Mouse (Mus musculus): ENCODE data around the gene A3galt2.

Gene A3galt2

GRCm38 (mm10) chr4:128753571-128753970 is 1.6 kb upstream of the A3galt2 start:
- no peak for DNase-seq (ENCODE audit: low spot score in 2 of 2)

- no peak for DNase-seq (ENCODE audit: low spot score in 2 of 2)
Observed at GRCm38 (mm10) chr4:128755900-128756299, 736 bp downstream of the A3galt2 start.

- no peak for DNase-seq (ENCODE audit: low spot score in 2 of 2)
Observed at GRCm38 (mm10) chr4:128759214-128759613, 4.0 kb downstream of the A3galt2 start.

GRCm38 (mm10) chr4:128760029-128760428 is 4.9 kb downstream of the A3galt2 start:
- no peak for DNase-seq (ENCODE audit: low spot score in 2 of 2)

- DNase-seq (ENCODE audit: low spot score in 2 of 2): no peak
Observed at GRCm38 (mm10) chr4:128766929-128767328, 11.8 kb downstream of the A3galt2 start.

GRCm38 (mm10) chr4:128768120-128768519 is 13.0 kb downstream of the A3galt2 start:
- DNase-seq (ENCODE audit: low spot score in 2 of 2): no peak

GRCm38 (mm10) chr4:128769569-128770355 is 14.6 kb downstream of the A3galt2 start:
- no peak for DNase-seq (ENCODE audit: low spot score in 2 of 2)

- no peak for DNase-seq (ENCODE audit: low spot score in 2 of 2)
Observed at GRCm38 (mm10) chr4:128770698-128771097, 15.5 kb downstream of the A3galt2 start.

GRCm38 (mm10) chr4:128773820-128774219 is 18.7 kb downstream of the A3galt2 start:
- no peak for DNase-seq (ENCODE audit: low spot score in 2 of 2)

GRCm38 (mm10) chr4:128774467-128774866 is 19.3 kb downstream of the A3galt2 start:
- DNase-seq (ENCODE audit: low spot score in 2 of 2): peak in 1 of 2 experiments; percentile 69

- DNase-seq (ENCODE audit: low spot score in 2 of 2): peak; percentile 65 to 88
Observed at GRCm38 (mm10) chr4:128776568-128777289, 21.6 kb downstream of the A3galt2 start.

- DNase-seq (ENCODE audit: low spot score in 2 of 2): no peak
Observed at GRCm38 (mm10) chr4:128777593-128777992, 22.4 kb downstream of the A3galt2 start.

GRCm38 (mm10) chr4:128782037-128782436 is 26.9 kb downstream of the A3galt2 start:
- DNase-seq (ENCODE audit: low spot score in 2 of 2): no peak

GRCm38 (mm10) chr4:128782645-128783044 is 27.5 kb downstream of the A3galt2 start:
- DNase-seq (ENCODE audit: low spot score in 2 of 2): no peak

- DNase-seq (ENCODE audit: low spot score in 2 of 2): no peak
Observed at GRCm38 (mm10) chr4:128784950-128785631, 29.9 kb downstream of the A3galt2 start.

GRCm38 (mm10) chr4:128785921-128786654 is 30.9 kb downstream of the A3galt2 start:
- no peak for DNase-seq (ENCODE audit: low spot score in 2 of 2)

GRCm38 (mm10) chr4:128787023-128787939 is 32.1 kb downstream of the A3galt2 start:
- no peak for DNase-seq (ENCODE audit: low spot score in 2 of 2)

GRCm38 (mm10) chr4:128788108-128788507 is 32.9 kb downstream of the A3galt2 start:
- no peak for DNase-seq (ENCODE audit: low spot score in 2 of 2)

- no peak for DNase-seq (ENCODE audit: low spot score in 2 of 2)
Observed at GRCm38 (mm10) chr4:128789646-128790045, 34.5 kb downstream of the A3galt2 start.

GRCm38 (mm10) chr4:128793710-128794109 is 38.5 kb downstream of the A3galt2 start:
- no peak for DNase-seq (ENCODE audit: low spot score in 2 of 2)

- DNase-seq (ENCODE audit: low spot score in 2 of 2): no peak
Observed at GRCm38 (mm10) chr4:128794198-128794597, 39.0 kb downstream of the A3galt2 start.
